Mouse (Mus musculus): Measurements from ENCODE around the gene Sgip1. TPM values are rescaled to one million over a fixed set of nuclear protein-coding genes. Genes with fewer than 3 reads are reported as not detected.

The Sgip1 gene
- total and polyA plus RNA-seq, 3 experiments = 0.33 TPM; not detected in 2

DNA sequence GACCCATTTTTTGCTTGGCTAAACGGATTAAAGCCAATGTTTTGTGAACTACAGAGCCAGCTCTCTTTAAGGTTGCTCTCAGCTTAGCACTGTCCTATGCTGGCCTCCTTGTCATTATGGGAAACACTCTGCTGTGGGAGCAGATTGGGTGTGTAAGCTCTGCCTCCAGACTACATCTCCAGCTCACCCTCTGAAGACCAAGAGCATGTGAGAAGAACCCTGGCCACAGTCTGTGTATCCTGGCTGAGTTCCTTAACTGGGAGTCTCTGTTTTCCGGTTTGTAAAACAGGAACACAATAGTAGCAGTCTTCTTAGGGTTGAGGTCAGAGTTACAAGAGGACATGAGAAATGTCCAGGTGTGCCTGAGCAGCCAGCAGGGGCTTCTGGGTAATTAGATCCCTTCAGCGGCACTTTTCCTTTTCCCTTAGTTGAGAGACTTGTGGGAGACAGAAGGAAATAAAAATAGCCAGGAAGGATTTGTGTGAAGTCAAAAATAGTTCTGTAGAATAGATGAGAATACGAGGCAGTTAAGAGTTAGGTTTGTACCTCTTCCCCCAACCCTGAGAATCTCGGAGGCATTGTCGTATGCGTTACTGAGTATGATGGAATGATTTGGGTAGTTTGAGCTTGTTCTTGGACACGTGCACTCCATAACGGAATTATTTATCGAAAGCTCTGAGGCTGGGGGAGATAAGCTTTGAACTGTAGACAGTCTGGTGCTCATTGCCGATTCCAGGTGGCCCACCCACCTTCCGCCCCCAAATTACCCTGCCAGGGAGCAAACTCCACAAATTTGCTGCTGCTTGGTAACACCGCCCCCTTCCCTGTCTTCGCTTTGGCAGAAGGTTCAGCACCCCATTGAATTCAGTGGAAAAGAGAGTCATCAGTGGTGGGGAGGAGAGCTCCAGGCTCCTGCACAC lies 146.9 kb downstream of the Sgip1 start:
- TF ChIP-seq CTCF (IDR thresholded peaks at IDR 0.05; ENCODE audit: low read depth, low read length) = no peak
- TF ChIP-seq TAL1 (conservative IDR thresholded peaks at IDR 0.05; ENCODE audit: low read depth, low read length) = no peak
- no peak for TF ChIP-seq GATA1 (IDR thresholded peaks at IDR 0.05; ENCODE audit: borderline replicate concordance, low read length)
- TF ChIP-seq GATA2 (IDR thresholded peaks at IDR 0.05; ENCODE audit: borderline replicate concordance, low read depth, low read length) = no peak
- TF ChIP-seq POLR2AphosphoS5 (IDR thresholded peaks at IDR 0.05; ENCODE audit: insufficient replicate concordance, low read depth, low read length) = no peak
- H3K9me3 ChIP-seq (replicated peaks) = peaks cover 39% of the 10 kb centered on the region
- no peak overlapping the region for H3K4me3 ChIP-seq (ENCODE audit: low read depth, low read length)
- H3K4me1 ChIP-seq (ENCODE audit: insufficient read depth, low read depth, low read length) = no peaks in the 10 kb centered on the region
- DNase-seq (ENCODE audit: low spot score) (no peak), ATAC-seq (ENCODE audit: extremely low read depth, insufficient number of reproducible peaks, low FRiP score, poor library complexity, severe bottlenecking) (no peak)
- no peaks in the 10 kb centered on the region for H3K27me3 ChIP-seq (ENCODE audit: insufficient read depth, low read length)
- H3K36me3 ChIP-seq (replicated peaks) = no peaks in the 10 kb centered on the region

DNA sequence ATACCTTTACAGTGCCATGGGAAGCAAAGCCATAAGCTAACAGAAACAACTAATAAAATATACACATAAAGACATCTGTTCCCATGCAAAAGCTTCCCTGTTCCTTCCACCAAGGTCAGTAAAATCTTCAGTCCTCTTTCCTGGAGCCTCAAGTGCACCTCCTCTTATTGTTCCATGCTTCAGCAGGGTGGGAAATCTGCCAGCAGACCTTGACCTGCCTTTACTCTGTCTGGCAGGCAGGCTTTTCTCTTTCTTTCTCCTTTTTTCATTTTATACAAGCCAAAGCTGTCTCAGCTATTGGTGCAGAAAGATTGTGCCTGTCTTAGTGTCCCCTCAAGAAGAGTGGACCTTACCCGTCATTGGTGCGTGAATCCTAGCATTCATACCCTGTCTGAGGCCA lies 154.8 kb downstream of the Sgip1 start:
- H3K27me3 ChIP-seq (ENCODE audit: insufficient read depth, low read length) = no peaks in the 10 kb centered on the region
- no peak overlapping the region for H3K4me3 ChIP-seq (ENCODE audit: low read depth, low read length)
- H3K36me3 ChIP-seq (replicated peaks) = no peaks in the 10 kb centered on the region
- no peaks in the 10 kb centered on the region for H3K4me1 ChIP-seq (ENCODE audit: insufficient read depth, low read depth, low read length)
- TF ChIP-seq GATA2 (IDR thresholded peaks at IDR 0.05; ENCODE audit: borderline replicate concordance, low read depth, low read length) = no peak
- ATAC-seq (ENCODE audit: extremely low read depth, insufficient number of reproducible peaks, low FRiP score, poor library complexity, severe bottlenecking) (no peak), DNase-seq (ENCODE audit: low spot score) (no peak)
- H3K9me3 ChIP-seq (replicated peaks) = peaks cover 25% of the 10 kb centered on the region

DNA sequence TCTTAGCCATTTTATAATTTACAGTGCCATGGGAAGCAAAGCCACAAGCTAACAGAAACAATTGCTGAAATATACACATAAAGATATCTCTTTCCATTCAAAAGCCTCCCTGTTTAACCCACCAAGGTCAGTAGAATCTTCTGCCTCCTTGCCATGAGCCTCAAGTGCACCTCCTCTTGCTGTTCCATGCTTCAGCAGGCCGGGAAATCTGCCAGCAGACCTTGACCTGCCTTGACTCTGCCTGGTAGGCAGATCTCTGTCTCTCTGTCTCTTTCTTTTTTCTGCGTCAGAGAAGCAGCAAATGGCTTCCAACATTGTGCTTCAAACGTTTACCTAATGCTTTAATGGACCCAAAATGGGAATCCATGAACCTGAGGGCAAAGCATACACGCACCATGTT lies 157.9 kb downstream of the Sgip1 start:
- TF ChIP-seq TAL1 (conservative IDR thresholded peaks at IDR 0.05; ENCODE audit: low read depth, low read length) (no peak), POLR2AphosphoS5 (IDR thresholded peaks at IDR 0.05; ENCODE audit: insufficient replicate concordance, low read depth, low read length) (no peak), CTCF (IDR thresholded peaks at IDR 0.05; ENCODE audit: low read depth, low read length) (no peak), GATA2 (IDR thresholded peaks at IDR 0.05; ENCODE audit: borderline replicate concordance, low read depth, low read length) (no peak), GATA1 (IDR thresholded peaks at IDR 0.05; ENCODE audit: borderline replicate concordance, low read length) (no peak)
- Histone ChIP-seq H3K27me3 (ENCODE audit: insufficient read depth, low read length) (no peaks in the 10 kb centered on the region), H3K9me3 (replicated peaks) (peaks cover 22% of the 10 kb centered on the region), H3K4me1 (ENCODE audit: insufficient read depth, low read depth, low read length) (no peaks in the 10 kb centered on the region), H3K4me3 (ENCODE audit: low read depth, low read length) (no peak overlapping the region), H3K36me3 (replicated peaks) (no peaks in the 10 kb centered on the region)
- no peak for DNase-seq (ENCODE audit: low spot score)
- no peak for ATAC-seq (ENCODE audit: extremely low read depth, insufficient number of reproducible peaks, low FRiP score, poor library complexity, severe bottlenecking)

DNA sequence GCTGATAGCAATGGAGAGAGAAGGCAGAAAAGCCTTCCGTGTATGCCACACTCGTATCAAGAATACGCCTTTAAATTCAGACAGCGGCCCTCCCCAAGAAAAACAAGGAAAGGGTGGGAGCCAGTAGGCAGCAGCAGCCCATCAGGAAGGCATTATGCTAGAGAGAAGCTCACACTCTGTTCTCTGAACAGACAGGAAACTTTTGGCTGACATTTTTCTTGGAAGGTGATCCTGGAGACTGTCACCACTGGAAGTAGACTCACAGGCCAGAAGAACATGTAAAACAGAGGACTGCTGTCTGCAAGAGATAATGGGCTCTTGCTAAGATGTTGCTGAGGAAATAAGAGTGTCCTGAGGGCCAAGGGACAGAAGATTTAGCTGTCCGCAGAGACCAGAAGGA lies 158.6 kb downstream of the Sgip1 start:
- DNase-seq (ENCODE audit: low spot score) (no peak), ATAC-seq (ENCODE audit: extremely low read depth, insufficient number of reproducible peaks, low FRiP score, poor library complexity, severe bottlenecking) (no peak)
- Histone ChIP-seq H3K36me3 (replicated peaks) (no peaks in the 10 kb centered on the region), H3K9me3 (replicated peaks) (peaks cover 25% of the 10 kb centered on the region), H3K4me1 (ENCODE audit: insufficient read depth, low read depth, low read length) (no peaks in the 10 kb centered on the region), H3K27me3 (ENCODE audit: insufficient read depth, low read length) (no peaks in the 10 kb centered on the region), H3K4me3 (ENCODE audit: low read depth, low read length) (no peak overlapping the region)
- TF ChIP-seq GATA1 (IDR thresholded peaks at IDR 0.05; ENCODE audit: borderline replicate concordance, low read length) = no peak
- TF ChIP-seq POLR2AphosphoS5 (IDR thresholded peaks at IDR 0.05; ENCODE audit: insufficient replicate concordance, low read depth, low read length) = no peak
- TF ChIP-seq GATA2 (IDR thresholded peaks at IDR 0.05; ENCODE audit: borderline replicate concordance, low read depth, low read length) = no peak
- no peak for TF ChIP-seq TAL1 (conservative IDR thresholded peaks at IDR 0.05; ENCODE audit: low read depth, low read length)
- TF ChIP-seq CTCF (IDR thresholded peaks at IDR 0.05; ENCODE audit: low read depth, low read length) = no peak

DNA sequence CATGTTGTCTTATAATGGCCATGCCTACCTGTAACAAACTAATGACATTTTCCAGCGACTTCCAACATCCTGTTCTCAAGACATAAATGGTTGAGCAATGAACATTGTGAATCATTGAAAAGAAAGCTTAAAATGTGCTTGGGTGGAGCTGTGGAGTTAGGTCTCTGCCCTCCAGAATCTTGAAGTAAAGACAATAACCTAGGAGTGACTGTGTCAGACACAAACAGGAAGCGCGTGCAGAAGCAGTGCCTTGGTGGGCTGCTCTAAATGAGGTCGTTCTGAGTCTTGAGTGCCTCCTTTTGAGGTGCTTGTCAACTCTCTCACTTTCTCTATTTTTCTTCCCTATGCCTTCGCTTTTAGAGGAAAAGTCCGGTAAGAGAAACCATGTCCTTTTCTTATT lies 159.1 kb downstream of the Sgip1 start:
- H3K36me3 ChIP-seq (replicated peaks) = no peaks in the 10 kb centered on the region
- no peaks in the 10 kb centered on the region for H3K27me3 ChIP-seq (ENCODE audit: insufficient read depth, low read length)
- H3K9me3 ChIP-seq (replicated peaks) = peaks cover 21% of the 10 kb centered on the region
- DNase-seq (ENCODE audit: low spot score) = no peak
- no peak for ATAC-seq (ENCODE audit: extremely low read depth, insufficient number of reproducible peaks, low FRiP score, poor library complexity, severe bottlenecking)
- TF ChIP-seq POLR2AphosphoS5 (IDR thresholded peaks at IDR 0.05; ENCODE audit: insufficient replicate concordance, low read depth, low read length) (no peak), CTCF (IDR thresholded peaks at IDR 0.05; ENCODE audit: low read depth, low read length) (no peak), GATA2 (IDR thresholded peaks at IDR 0.05; ENCODE audit: borderline replicate concordance, low read depth, low read length) (no peak), TAL1 (conservative IDR thresholded peaks at IDR 0.05; ENCODE audit: low read depth, low read length) (no peak)
- H3K4me3 ChIP-seq (ENCODE audit: low read depth, low read length) = no peak overlapping the region
- H3K4me1 ChIP-seq (ENCODE audit: insufficient read depth, low read depth, low read length) = no peaks in the 10 kb centered on the region

DNA sequence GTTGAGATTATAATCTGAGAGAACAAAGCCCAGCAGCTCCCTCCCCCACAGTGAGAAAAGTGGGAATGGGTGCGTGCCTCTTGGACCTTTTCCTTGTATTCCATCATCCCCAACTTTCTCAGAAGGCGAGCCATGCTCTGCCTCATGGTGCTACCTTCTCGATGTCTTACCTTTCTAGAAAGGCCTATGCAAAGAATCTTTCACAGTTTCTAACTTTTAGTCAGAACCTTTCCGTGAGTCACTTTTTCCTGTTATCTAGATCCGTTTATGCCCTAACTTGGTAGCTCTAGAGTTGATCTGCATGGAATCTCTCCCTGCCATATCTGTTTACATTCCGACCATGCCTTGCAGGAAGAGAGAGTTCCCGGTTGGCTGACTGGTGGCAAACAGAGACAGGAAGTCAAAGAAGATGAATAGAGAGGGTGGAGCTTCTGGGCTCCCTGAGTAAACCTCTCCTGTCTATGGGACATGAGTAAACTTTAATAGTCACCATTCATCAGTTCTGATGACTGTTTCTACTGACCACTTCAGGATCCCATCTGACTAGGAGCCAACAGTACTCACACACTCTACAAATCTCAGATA lies 166.8 kb downstream of the Sgip1 start:
- Histone ChIP-seq H3K27me3 (ENCODE audit: insufficient read depth, low read length) (no peaks in the 10 kb centered on the region), H3K4me3 (ENCODE audit: low read depth, low read length) (no peak overlapping the region), H3K36me3 (replicated peaks) (no peaks in the 10 kb centered on the region), H3K4me1 (ENCODE audit: insufficient read depth, low read depth, low read length) (no peaks in the 10 kb centered on the region), H3K9me3 (replicated peaks) (peaks cover 18% of the 10 kb centered on the region)
- no peak for ATAC-seq (ENCODE audit: extremely low read depth, insufficient number of reproducible peaks, low FRiP score, poor library complexity, severe bottlenecking)
- TF ChIP-seq POLR2AphosphoS5 (IDR thresholded peaks at IDR 0.05; ENCODE audit: insufficient replicate concordance, low read depth, low read length) (no peak), TAL1 (conservative IDR thresholded peaks at IDR 0.05; ENCODE audit: low read depth, low read length) (no peak), CTCF (IDR thresholded peaks at IDR 0.05; ENCODE audit: low read depth, low read length) (no peak), GATA1 (IDR thresholded peaks at IDR 0.05; ENCODE audit: borderline replicate concordance, low read length) (no peak), GATA2 (IDR thresholded peaks at IDR 0.05; ENCODE audit: borderline replicate concordance, low read depth, low read length) (no peak)
- DNase-seq (ENCODE audit: low spot score) = no peak
